Mouse (Mus musculus): ENCODE data around the gene Resp18. TPM values are rescaled to one million over a fixed set of nuclear protein-coding genes. Genes with fewer than 3 reads are reported as not detected.

Gene Resp18
- polyA plus RNA-seq, 1 experiment from 2014 or later = not detected

DNA sequence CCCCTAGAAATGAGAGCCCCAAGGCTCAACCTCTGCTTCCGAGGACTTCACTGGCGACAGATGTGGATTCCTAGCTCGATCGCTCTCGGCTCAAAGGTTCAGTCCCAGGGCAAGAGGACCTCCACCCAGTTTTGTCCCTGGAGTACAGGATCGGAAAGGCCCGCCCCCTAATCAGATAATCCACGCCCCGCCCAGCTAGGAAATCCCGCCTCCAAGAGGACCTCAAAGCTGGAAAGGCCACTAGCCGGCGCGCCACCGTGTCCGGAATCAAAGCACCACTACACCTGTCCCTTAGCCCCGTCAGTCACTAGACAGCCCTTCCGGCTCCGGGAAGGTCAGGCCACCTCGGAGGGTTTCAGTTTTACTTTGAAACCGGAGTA is 38.6 kb upstream of the Resp18 start:
- H3K4me2 ChIP-seq (ENCODE audit: low read length) = peak overlapping the region; percentile 71
- ATAC-seq (replicated peaks; ENCODE audit: low FRiP score, low read depth) (peak; percentile 54), DNase-seq (ENCODE audit: low spot score) (peak; percentile 92)
- peaks cover 6% of the 10 kb centered on the region; the same call in 1 of the 2 replicates for H3K4me1 ChIP-seq (replicated peaks; ENCODE audit: insufficient read depth, low read length)
- peak overlapping the region; percentile 69 for H3K9ac ChIP-seq (ENCODE audit: low read depth, low read length)
- H3K27me3 ChIP-seq (ENCODE audit: insufficient read depth, low read length) = no peaks in the 10 kb centered on the region
- WGBS = under 1% methylated on average over 20 of the region's 20 CpGs
- peak overlapping the region; percentile 96 for H3K27ac ChIP-seq
- peak overlapping the region; percentile 72 for H3K4me3 ChIP-seq (replicated peaks; ENCODE audit: low read depth, low read length)
- H3K9me3 ChIP-seq (replicated peaks; ENCODE audit: low read length) = no peaks in the 10 kb centered on the region
- TF ChIP-seq CTCF (IDR thresholded peaks at IDR 0.05; ENCODE audit: low read depth) = peak; percentile 53
- peaks cover 26% of the 10 kb centered on the region for H3K36me3 ChIP-seq (ENCODE audit: insufficient read depth, low read length)

DNA sequence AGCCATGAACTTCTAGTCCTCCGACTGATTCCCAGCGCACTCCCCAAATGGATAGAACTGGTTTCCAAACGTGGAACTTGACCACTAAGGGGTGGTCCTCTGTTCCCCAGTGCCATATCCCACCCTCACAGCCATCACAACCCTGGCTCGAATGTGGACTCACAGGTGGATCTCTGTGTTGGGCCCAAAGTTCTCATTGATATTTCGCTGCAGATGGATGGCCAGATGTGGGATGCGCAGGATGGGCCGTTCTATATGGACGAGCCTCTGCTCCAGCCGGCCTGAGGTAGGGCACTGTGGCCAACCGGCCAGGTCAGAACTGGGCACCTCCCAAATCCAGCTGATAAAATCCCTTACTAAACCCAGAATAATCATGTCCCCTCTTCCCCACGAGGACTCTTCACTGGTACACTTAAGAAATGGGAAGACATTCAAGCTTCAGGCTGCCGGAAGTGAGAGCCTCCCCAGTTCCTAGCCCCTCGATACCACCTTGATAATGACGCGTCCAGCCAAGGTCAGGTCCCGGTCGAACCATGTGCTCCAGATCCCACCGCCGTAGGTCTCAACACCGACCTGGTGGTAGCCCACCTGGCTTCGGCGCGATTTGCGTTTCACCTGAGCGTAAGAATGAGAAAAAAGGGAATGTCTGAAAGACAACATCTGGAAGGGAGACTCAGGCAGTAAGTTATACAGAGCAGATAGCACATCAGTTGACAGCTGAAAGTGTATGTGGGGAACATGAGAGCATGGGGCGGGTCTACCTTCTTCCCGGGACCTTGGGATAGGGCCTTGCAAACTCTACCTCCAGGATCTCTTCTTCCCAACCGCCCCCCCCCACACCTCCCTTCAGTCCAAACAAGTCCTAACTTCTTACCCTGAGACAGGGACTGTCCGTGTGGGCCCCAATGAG is 37.5 kb upstream of the Resp18 start:
- Histone ChIP-seq H3K4me3 (replicated peaks; ENCODE audit: low read depth, low read length) (peak overlapping the region; percentile 72), H3K9me3 (replicated peaks; ENCODE audit: low read length) (no peaks in the 10 kb centered on the region), H3K9ac (ENCODE audit: low read depth, low read length) (peak overlapping the region; percentile 69), H3K36me3 (ENCODE audit: insufficient read depth, low read length) (peaks cover 37% of the 10 kb centered on the region), H3K4me2 (ENCODE audit: low read length) (peak overlapping the region; percentile 71), H3K27ac (no peak overlapping the region), H3K4me1 (replicated peaks; ENCODE audit: insufficient read depth, low read length) (peaks cover 6% of the 10 kb centered on the region; the same call in 1 of the 2 replicates), H3K27me3 (ENCODE audit: insufficient read depth, low read length) (no peaks in the 10 kb centered on the region)
- WGBS = 80% methylated on average over 29 of the region's 29 CpGs
- no peak for TF ChIP-seq CTCF (IDR thresholded peaks at IDR 0.05; ENCODE audit: low read depth)
- DNase-seq (ENCODE audit: low spot score) (no peak), ATAC-seq (replicated peaks; ENCODE audit: low FRiP score, low read depth) (no peak)

DNA sequence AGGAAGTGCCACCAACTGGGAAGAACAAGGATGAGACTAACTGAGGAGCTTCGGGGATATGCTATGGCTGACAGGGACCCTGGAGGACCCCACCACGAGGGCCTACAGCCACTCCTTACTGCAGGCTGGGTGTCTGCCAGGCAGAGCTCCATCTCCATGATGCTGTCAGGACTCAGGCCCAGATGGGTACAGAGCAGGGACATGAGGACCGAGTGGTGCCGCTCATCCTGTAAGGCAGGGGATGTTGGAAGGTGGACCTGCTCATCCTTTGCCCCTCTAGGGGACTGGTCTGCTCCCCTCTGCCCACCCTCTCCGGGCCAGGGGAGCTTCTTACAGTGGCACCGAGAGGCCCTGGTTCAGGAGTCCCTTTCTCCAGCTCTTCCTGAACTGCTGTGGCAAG is 36.8 kb upstream of the Resp18 start:
- DNase-seq (ENCODE audit: low spot score) (no peak), ATAC-seq (replicated peaks; ENCODE audit: low FRiP score, low read depth) (no peak)
- H3K36me3 ChIP-seq (ENCODE audit: insufficient read depth, low read length) = peaks cover 38% of the 10 kb centered on the region
- 94% methylated on average over 6 of the region's 6 CpGs for WGBS
- no peak overlapping the region for H3K27ac ChIP-seq
- peaks cover 6% of the 10 kb centered on the region; the same call in 1 of the 2 replicates for H3K4me1 ChIP-seq (replicated peaks; ENCODE audit: insufficient read depth, low read length)
- no peak overlapping the region for H3K4me2 ChIP-seq (ENCODE audit: low read length)
- no peak for TF ChIP-seq CTCF (IDR thresholded peaks at IDR 0.05; ENCODE audit: low read depth)
- H3K9me3 ChIP-seq (replicated peaks; ENCODE audit: low read length) = no peaks in the 10 kb centered on the region
- H3K9ac ChIP-seq (ENCODE audit: low read depth, low read length) = no peak overlapping the region
- H3K27me3 ChIP-seq (ENCODE audit: insufficient read depth, low read length) = no peaks in the 10 kb centered on the region
- no peak overlapping the region for H3K4me3 ChIP-seq (replicated peaks; ENCODE audit: low read depth, low read length)

DNA sequence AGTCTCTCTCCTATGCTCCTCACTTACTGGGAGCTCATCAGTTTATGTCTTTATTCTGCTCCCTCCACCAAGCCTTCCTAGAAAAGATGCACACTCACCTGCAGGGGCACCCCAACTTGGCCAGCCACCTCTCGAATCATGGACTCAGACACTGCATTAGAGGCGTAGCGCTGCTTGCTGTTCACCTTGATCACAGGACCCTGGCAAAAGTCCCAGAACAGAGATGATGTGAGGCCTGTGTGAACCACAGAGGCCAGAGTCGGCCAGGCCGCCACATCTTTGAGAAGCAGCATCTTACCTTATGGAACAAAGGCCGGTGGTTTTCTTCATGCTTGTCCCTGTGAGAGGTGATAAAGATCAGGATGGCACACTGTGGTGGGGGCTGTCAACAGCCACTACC is 33.5 kb upstream of the Resp18 start:
- H3K9ac ChIP-seq (ENCODE audit: low read depth, low read length) = no peak overlapping the region
- no peak for DNase-seq (ENCODE audit: low spot score)
- TF ChIP-seq CTCF (IDR thresholded peaks at IDR 0.05; ENCODE audit: low read depth) = no peak
- H3K4me3 ChIP-seq (replicated peaks; ENCODE audit: low read depth, low read length) = no peak overlapping the region
- H3K4me2 ChIP-seq (ENCODE audit: low read length) = no peak overlapping the region
- H3K36me3 ChIP-seq (ENCODE audit: insufficient read depth, low read length) = peaks cover 61% of the 10 kb centered on the region
- H3K27me3 ChIP-seq (ENCODE audit: insufficient read depth, low read length) = no peaks in the 10 kb centered on the region
- H3K9me3 ChIP-seq (replicated peaks; ENCODE audit: low read length) = no peaks in the 10 kb centered on the region
- 94% methylated on average over 6 of the region's 6 CpGs for WGBS
- ATAC-seq (replicated peaks; ENCODE audit: low FRiP score, low read depth) = no peak
- H3K27ac ChIP-seq = no peak overlapping the region
- peaks cover 6% of the 10 kb centered on the region; the same call in 1 of the 2 replicates for H3K4me1 ChIP-seq (replicated peaks; ENCODE audit: insufficient read depth, low read length)

DNA sequence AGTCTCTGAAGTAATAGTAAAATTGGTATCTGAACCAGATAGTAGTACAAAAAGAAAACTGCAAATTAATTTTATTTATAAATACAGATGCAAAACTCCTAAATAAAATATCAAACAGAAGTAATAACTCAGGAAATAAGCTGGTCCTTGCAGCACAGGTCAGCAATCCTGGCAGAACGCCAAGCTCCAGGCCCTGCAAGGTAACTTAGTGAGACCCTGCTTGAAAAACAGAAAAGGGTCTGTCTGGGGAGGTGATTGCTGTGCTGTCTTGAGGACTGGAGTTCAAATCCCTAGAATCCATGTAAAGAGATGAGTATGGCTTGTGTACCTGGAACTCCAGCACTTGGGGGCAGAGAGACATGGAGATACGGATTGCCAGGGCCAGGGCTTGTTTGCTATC is 26.4 kb upstream of the Resp18 start:
- Histone ChIP-seq H3K27ac (no peak overlapping the region), H3K4me3 (replicated peaks; ENCODE audit: low read depth, low read length) (no peak overlapping the region), H3K27me3 (ENCODE audit: insufficient read depth, low read length) (no peaks in the 10 kb centered on the region), H3K9ac (ENCODE audit: low read depth, low read length) (no peak overlapping the region), H3K4me2 (ENCODE audit: low read length) (no peak overlapping the region), H3K9me3 (replicated peaks; ENCODE audit: low read length) (no peaks in the 10 kb centered on the region), H3K36me3 (ENCODE audit: insufficient read depth, low read length) (peaks cover 23% of the 10 kb centered on the region; the same call in 1 of the 2 replicates), H3K4me1 (replicated peaks; ENCODE audit: insufficient read depth, low read length) (no peaks in the 10 kb centered on the region)
- 78% methylated on average over 2 of the region's 2 CpGs for WGBS
- no peak for ATAC-seq (replicated peaks; ENCODE audit: low FRiP score, low read depth)
- no peak for DNase-seq (ENCODE audit: low spot score)
- no peak for TF ChIP-seq CTCF (IDR thresholded peaks at IDR 0.05; ENCODE audit: low read depth)

DNA sequence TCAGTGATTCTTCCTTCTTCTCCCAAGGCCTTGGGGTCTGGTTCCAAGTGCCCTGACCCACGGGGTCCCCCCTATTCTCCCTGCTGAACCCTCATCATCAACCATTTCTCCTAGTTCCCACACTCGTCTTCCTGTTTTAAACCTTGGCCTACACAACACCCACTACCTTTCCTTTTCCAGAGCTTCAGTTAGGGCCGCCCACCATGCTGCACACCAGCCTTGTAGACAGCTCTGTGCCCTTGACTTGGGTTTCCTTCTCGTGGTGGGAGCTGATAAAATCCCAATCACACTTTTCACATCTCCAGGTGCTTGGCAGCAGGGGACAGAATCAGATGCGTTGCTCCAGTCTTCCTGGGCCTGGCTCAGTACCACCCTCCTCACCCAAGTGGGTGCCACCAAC is 16.1 kb upstream of the Resp18 start:
- TF ChIP-seq CTCF (IDR thresholded peaks at IDR 0.05; ENCODE audit: low read depth) = no peak
- 0 out of 2 replicates have a peak, but pooled peaks cover 4% of the 10 kb centered on the region for H3K4me1 ChIP-seq (replicated peaks; ENCODE audit: insufficient read depth, low read length)
- no peak overlapping the region for H3K9ac ChIP-seq (ENCODE audit: low read depth, low read length)
- ATAC-seq (replicated peaks; ENCODE audit: low FRiP score, low read depth) (no peak), DNase-seq (ENCODE audit: low spot score) (no peak)
- 79% methylated on average over 5 of the region's 5 CpGs for WGBS
- no peak overlapping the region for H3K4me2 ChIP-seq (ENCODE audit: low read length)
- H3K36me3 ChIP-seq (ENCODE audit: insufficient read depth, low read length) = no peaks in the 10 kb centered on the region
- no peaks in the 10 kb centered on the region for H3K9me3 ChIP-seq (replicated peaks; ENCODE audit: low read length)
- no peak overlapping the region for H3K27ac ChIP-seq
- H3K27me3 ChIP-seq (ENCODE audit: insufficient read depth, low read length) = no peaks in the 10 kb centered on the region
- H3K4me3 ChIP-seq (replicated peaks; ENCODE audit: low read depth, low read length) = no peak overlapping the region
